Mouse (Mus musculus): ENCODE data around the gene Zfp980. TPM values are rescaled to one million over a fixed set of nuclear protein-coding genes. Genes with fewer than 3 reads are reported as not detected.
"Not testable (repeated sequence)": the region's sequence is repeated elsewhere in the genome, so short reads cannot be mapped to it uniquely, and the experiment has no call there.

Gene Zfp980
- not detected in 2 replicates for polyA plus RNA-seq (2012)

GRCm38 (mm10) chr4:145670385-145670784 is at the start of gene Zfp980:
Gene Zfp980 (plus strand): TSS chr4:145670685.
- TF ChIP-seq GATA1 (IDR thresholded peaks at IDR 0.05; ENCODE audit: low read length), result not testable (repeated sequence)

Other genes with a start within 250 kb of the Zfp980 start
- not detected in 2 replicates for gene Zfp990, start 159.9 kb upstream of the Zfp980 start, polyA plus RNA-seq (2012)
- 0.02 TPM in 1 of 2 replicates, not detected in the other for gene Gm13212, start 85.5 kb upstream of the Zfp980 start, polyA plus RNA-seq (2012)
- gene Zfp986, start 198.1 kb downstream of the Zfp980 start, polyA plus RNA-seq (2012), result not detected in 2 replicates